Mouse (Mus musculus) CH12.LX (cell line): ENCODE data around the gene Gimap9. TPM values are rescaled to one million over a fixed set of nuclear protein-coding genes. Genes with fewer than 3 reads are reported as not detected.
A peak's percentile ranks its signal among the peaks of the same experiment; 100 is the strongest.

Experiments used
- DNase-seq: peaks from one replicate; pipeline ENCODE4 v3.0.0-alpha.2; 2013; ENCODE audit errors: extremely low read depth
- H3K27ac ChIP-seq: 2 replicates; pipeline ENCODE4 v1.5.1; 2012; ENCODE audit warnings: low read depth, mild to moderate bottlenecking, control low read depth, moderate library complexity; ENCODE audit not compliant: insufficient read depth
- H3K27me3 ChIP-seq: replicated peaks from 2 replicates; pipeline ENCODE3; 2012; ENCODE audit warnings: inconsistent platforms
- H3K36me3 ChIP-seq, 2 experiments: replicated peaks in 1 of 2; 2 replicates each; pipeline versions ENCODE3 to v1.6.1; 2012; ENCODE audit warnings: inconsistent platforms in 1 of 2, low read length in 1 of 2, mild to moderate bottlenecking in 1 of 2, mixed read lengths in 1 of 2, moderate library complexity in 1 of 2; ENCODE audit not compliant: control insufficient read depth in 1 of 2, insufficient read depth in 1 of 2
- H3K4me1 ChIP-seq, 2 experiments: 2 replicates each; pipeline ENCODE4 v1.6.1; 2012; ENCODE audit warnings: inconsistent platforms in 1 of 2, moderate library complexity in 1 of 2; ENCODE audit not compliant: insufficient read depth in 2 of 2, control insufficient read depth in 1 of 2
- H3K4me2 ChIP-seq: 2 replicates; pipeline ENCODE4 v1.6.1; 2012; ENCODE audit warnings: low read depth, mild to moderate bottlenecking, control low read depth; ENCODE audit not compliant: poor library complexity, insufficient read depth, severe bottlenecking
- H3K4me3 ChIP-seq, 3 experiments: fragments of 150-350 bp in 1 of 3; sonication (generic) in 1 of 3; replicated peaks in 1 of 3; 2 replicates each; pipeline versions ENCODE3 to v1.5.1; 2011 to 2012; ENCODE audit warnings: low read depth in 2 of 3, low read length in 2 of 3, mild to moderate bottlenecking in 2 of 3, moderate library complexity in 2 of 3, control low read depth in 1 of 3, improper control_type of control experiment in 1 of 3, inconsistent platforms in 1 of 3, mixed read lengths in 1 of 3; ENCODE audit not compliant: poor library complexity in 1 of 3
- H3K79me2 ChIP-seq: replicated peaks from 2 replicates; pipeline ENCODE4 v1.6.1; 2012; ENCODE audit warnings: mild to moderate bottlenecking, moderate library complexity; ENCODE audit not compliant: control insufficient read depth, poor library complexity, insufficient read depth, severe bottlenecking; ENCODE audit errors: extremely low read depth
- H3K9ac ChIP-seq: 2 replicates; pipeline ENCODE4 v1.6.1; 2012; ENCODE audit warnings: low read depth, mild to moderate bottlenecking, control low read depth, moderate library complexity; ENCODE audit not compliant: insufficient read depth
- H3K9me3 ChIP-seq: replicated peaks from 2 replicates; pipeline ENCODE3; 2012; ENCODE audit warnings: low read length, inconsistent platforms, mixed read lengths
- BHLHE40 ChIP-seq: IDR thresholded peaks from 2 replicates; pipeline ENCODE4 v1.6.1; 2011; ENCODE audit warnings: mild to moderate bottlenecking, low read depth, low read length, improper control_type of control experiment
- E2F4 ChIP-seq: IDR thresholded peaks from 2 replicates; pipeline ENCODE4 v1.6.1; 2011; ENCODE audit warnings: low read depth, low read length, improper control_type of control experiment; ENCODE audit not compliant: insufficient replicate concordance
- EP300 ChIP-seq: IDR thresholded peaks from 2 replicates; pipeline ENCODE4 v1.6.1; 2011; ENCODE audit warnings: low read length, improper control_type of control experiment
- ETS1 ChIP-seq: conservative IDR thresholded peaks from 2 replicates; pipeline ENCODE4 v1.6.1; 2012; ENCODE audit warnings: low read depth, mild to moderate bottlenecking, inconsistent platforms, low read length, improper control_type of control experiment, moderate library complexity
- GABPA ChIP-seq: IDR thresholded peaks from 2 replicates; pipeline ENCODE4 v1.6.1; 2012; ENCODE audit warnings: low read depth, low read length, improper control_type of control experiment, inconsistent platforms; ENCODE audit not compliant: insufficient replicate concordance
- HCFC1 ChIP-seq: IDR thresholded peaks from 2 replicates; pipeline ENCODE4 v1.6.1; 2012; ENCODE audit warnings: low read depth, mild to moderate bottlenecking, inconsistent platforms, low read length, improper control_type of control experiment
- JUN ChIP-seq: IDR thresholded peaks from 2 replicates; pipeline ENCODE4 v1.6.1; 2011; ENCODE audit warnings: low read depth, mild to moderate bottlenecking, low read length, improper control_type of control experiment, moderate library complexity; ENCODE audit not compliant: insufficient read depth
- JUND ChIP-seq: conservative IDR thresholded peaks from 2 replicates; pipeline ENCODE4 v1.6.1; 2011; ENCODE audit warnings: low read depth, low read length, improper control_type of control experiment
- MAFK ChIP-seq: IDR thresholded peaks from 2 replicates; pipeline ENCODE4 v1.6.1; 2011; ENCODE audit warnings: low read length, improper control_type of control experiment; ENCODE audit not compliant: insufficient replicate concordance
- MAX ChIP-seq: IDR thresholded peaks from 2 replicates; pipeline ENCODE4 v1.6.1; 2011; ENCODE audit warnings: low read length, improper control_type of control experiment
- MAZ ChIP-seq: IDR thresholded peaks from 2 replicates; pipeline ENCODE4 v1.6.1; 2012; ENCODE audit warnings: low read depth, mild to moderate bottlenecking, inconsistent platforms, low read length, improper control_type of control experiment, moderate library complexity
- MEF2A ChIP-seq: IDR thresholded peaks from 2 replicates; pipeline ENCODE4 v1.6.1; 2014; ENCODE audit warnings: low read depth, mild to moderate bottlenecking, inconsistent platforms, low read length, improper control_type of control experiment, borderline replicate concordance
- MXI1 ChIP-seq: IDR thresholded peaks from 2 replicates; pipeline ENCODE4 v1.6.1; 2011; ENCODE audit warnings: mild to moderate bottlenecking, low read depth, low read length, improper control_type of control experiment
- MYC ChIP-seq: IDR thresholded peaks from 2 replicates; pipeline ENCODE4 v1.6.1; 2011; ENCODE audit warnings: low read depth, mild to moderate bottlenecking, improper control_type of control experiment, low read length
- NELFE ChIP-seq: IDR thresholded peaks from 2 replicates; pipeline ENCODE4 v1.6.1; 2011; ENCODE audit warnings: low read depth, low read length, improper control_type of control experiment
- NRF1 ChIP-seq: IDR thresholded peaks from 2 replicates; pipeline ENCODE4 v1.6.1; 2014; ENCODE audit warnings: low read depth, mild to moderate bottlenecking, inconsistent platforms, low read length, improper control_type of control experiment, moderate library complexity
- POLR2A ChIP-seq: IDR thresholded peaks from 2 replicates; pipeline ENCODE4 v1.6.1; 2011; ENCODE audit warnings: low read depth, mild to moderate bottlenecking, improper control_type of control experiment, low read length
- POLR2AphosphoS2 ChIP-seq: IDR thresholded peaks from 2 replicates; pipeline ENCODE4 v1.6.1; 2011; ENCODE audit warnings: low read depth, low read length, improper control_type of control experiment
- RAD21 ChIP-seq: IDR thresholded peaks from 2 replicates; pipeline ENCODE4 v1.6.1; 2011; ENCODE audit warnings: low read depth, mild to moderate bottlenecking, low read length, improper control_type of control experiment, moderate library complexity
- SIN3A ChIP-seq: IDR thresholded peaks from 2 replicates; pipeline ENCODE4 v1.6.1; 2012; ENCODE audit warnings: low read length, improper control_type of control experiment, inconsistent platforms
- SMC3 ChIP-seq: IDR thresholded peaks from 2 replicates; pipeline ENCODE4 v1.6.1; 2011; ENCODE audit warnings: low read depth, low read length, improper control_type of control experiment
- TBP ChIP-seq: conservative IDR thresholded peaks from 2 replicates; pipeline ENCODE4 v1.6.1; 2011; ENCODE audit warnings: low read depth, low read length, improper control_type of control experiment
- TCF12 ChIP-seq: IDR thresholded peaks from 2 replicates; pipeline ENCODE4 v1.6.1; 2014; ENCODE audit warnings: low read depth, mild to moderate bottlenecking, inconsistent platforms, low read length, improper control_type of control experiment
- UBTF ChIP-seq: IDR thresholded peaks from 2 replicates; pipeline ENCODE4 v1.6.1; 2012; ENCODE audit warnings: low read depth, mild to moderate bottlenecking, inconsistent platforms, low read length, improper control_type of control experiment, moderate library complexity
- USF1 ChIP-seq: IDR thresholded peaks from 2 replicates; pipeline ENCODE4 v1.6.1; 2014; ENCODE audit warnings: low read depth, mild to moderate bottlenecking, inconsistent platforms, low read length, improper control_type of control experiment
- ZKSCAN1 ChIP-seq: IDR thresholded peaks from 2 replicates; pipeline ENCODE4 v1.6.1; 2012; ENCODE audit warnings: low read depth, inconsistent platforms, low read length, improper control_type of control experiment, borderline replicate concordance
- ZMIZ1 ChIP-seq: IDR thresholded peaks from 2 replicates; pipeline ENCODE4 v1.6.1; 2012; ENCODE audit warnings: low read depth, mild to moderate bottlenecking, inconsistent platforms, low read length, improper control_type of control experiment
- ZNF384 ChIP-seq: IDR thresholded peaks from 2 replicates; pipeline ENCODE4 v1.6.1; 2012; ENCODE audit warnings: low read depth, low read length, improper control_type of control experiment, inconsistent platforms
- dilution Hi-C: fragments of 300-500 bp; cut with MboI; formaldehyde crosslinking; loops from 2 replicates; pipeline ENCODE4 v1.14.3; 2020; ENCODE audit warnings: low sequenced_read_pairs; ENCODE audit not compliant: extremely low pct_unique_long_range_greater_than_20kb, extremely low pct_ligation_motif_present
- in situ Hi-C: fragments of 300-500 bp; cut with MboI; formaldehyde crosslinking; loops from 3 replicates; pipeline ENCODE4 v1.14.3; 2019; ENCODE audit warnings: low sequenced_read_pairs, low pct_ligation_motif_present, low pct_unique_long_range_greater_than_20kb, mixed read lengths
- polyA plus RNA-seq: library from polyadenylated mRNA; unstranded; fragments of >175 nt; gene quantifications from 2 replicates; pipeline ENCODE4 v1.2.1, GENCODE M21; 2012; ENCODE audit warnings: low read depth; ENCODE audit not compliant: insufficient read length
- total RNA-seq, 2 experiments: library from RNA; depleted of rRNA; stranded (reverse); fragments of 300-350 nt in 1 of 2; fragments of >200 nt in 1 of 2; gene quantifications; 2 replicates each; pipeline ENCODE4 v1.2.3; 2012 to 2014

Gene Gimap9
- total and polyA plus RNA-seq, 3 experiments: 31.0 to 75.1 (median 46.1) TPM

DNA sequence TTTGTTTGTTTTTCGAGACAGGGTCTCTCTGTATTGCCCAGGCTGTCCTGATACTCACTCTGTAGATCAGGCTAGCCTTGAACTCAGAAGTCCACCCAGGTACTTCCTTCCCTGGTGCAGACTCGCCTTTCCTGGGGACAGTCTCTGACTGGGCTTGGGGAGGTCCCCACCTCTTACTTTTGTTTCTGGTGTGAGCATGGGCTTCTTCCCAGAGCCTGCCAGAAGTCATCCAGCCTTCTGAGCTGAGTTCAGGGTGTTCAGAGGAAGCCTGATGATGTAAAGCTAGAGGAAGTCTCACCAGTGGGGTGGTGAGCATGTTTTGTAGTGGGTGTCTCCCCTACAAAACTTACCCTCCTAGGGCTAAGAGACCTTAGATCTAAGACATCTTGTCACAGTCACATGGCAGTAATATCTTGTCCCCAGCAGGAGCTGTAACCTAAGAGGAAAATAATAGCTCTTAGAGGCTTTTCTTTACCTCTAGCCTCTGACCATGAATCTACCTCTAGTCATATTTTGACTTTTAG, 6.4 kb upstream of the Gimap9 start:
- no peaks in the 10 kb centered on the region for H3K79me2 ChIP-seq
- H3K4me1 ChIP-seq: peaks cover 16 to 76% of the 10 kb centered on the region in 2 experiments
- peaks cover 0 to 7% of the 10 kb centered on the region in 2 experiments for H3K36me3 ChIP-seq
- no peak overlapping the region for H3K9ac ChIP-seq
- H3K27me3 ChIP-seq: no peaks in the 10 kb centered on the region
- dilution Hi-C loops (no loop called here), in situ Hi-C loops (no loop called here)
- no peak for TF ChIP-seq EP300
- no peak for TF ChIP-seq ZKSCAN1
- no peak for TF ChIP-seq ETS1
- TF ChIP-seq NRF1: no peak
- no peak for TF ChIP-seq GABPA
- TF ChIP-seq BHLHE40: no peak
- no peak for TF ChIP-seq POLR2A
- TF ChIP-seq MAFK: no peak
- TF ChIP-seq POLR2AphosphoS2: no peak
- no peak for TF ChIP-seq E2F4
- no peak for TF ChIP-seq TCF12
- TF ChIP-seq JUN: no peak
- no peak for TF ChIP-seq TBP
- no peak for TF ChIP-seq MAZ
- TF ChIP-seq JUND: no peak
- no peak for TF ChIP-seq USF1
- no peak for TF ChIP-seq ZMIZ1
- TF ChIP-seq SMC3: no peak
- TF ChIP-seq MEF2A: no peak
- no peak for TF ChIP-seq MAX
- no peak overlapping the region for H3K4me2 ChIP-seq
- DNase-seq: no peak
- no peak overlapping the region for H3K4me3 ChIP-seq
- peaks cover 4% of the 10 kb centered on the region for H3K9me3 ChIP-seq
- H3K27ac ChIP-seq: no peak overlapping the region

DNA sequence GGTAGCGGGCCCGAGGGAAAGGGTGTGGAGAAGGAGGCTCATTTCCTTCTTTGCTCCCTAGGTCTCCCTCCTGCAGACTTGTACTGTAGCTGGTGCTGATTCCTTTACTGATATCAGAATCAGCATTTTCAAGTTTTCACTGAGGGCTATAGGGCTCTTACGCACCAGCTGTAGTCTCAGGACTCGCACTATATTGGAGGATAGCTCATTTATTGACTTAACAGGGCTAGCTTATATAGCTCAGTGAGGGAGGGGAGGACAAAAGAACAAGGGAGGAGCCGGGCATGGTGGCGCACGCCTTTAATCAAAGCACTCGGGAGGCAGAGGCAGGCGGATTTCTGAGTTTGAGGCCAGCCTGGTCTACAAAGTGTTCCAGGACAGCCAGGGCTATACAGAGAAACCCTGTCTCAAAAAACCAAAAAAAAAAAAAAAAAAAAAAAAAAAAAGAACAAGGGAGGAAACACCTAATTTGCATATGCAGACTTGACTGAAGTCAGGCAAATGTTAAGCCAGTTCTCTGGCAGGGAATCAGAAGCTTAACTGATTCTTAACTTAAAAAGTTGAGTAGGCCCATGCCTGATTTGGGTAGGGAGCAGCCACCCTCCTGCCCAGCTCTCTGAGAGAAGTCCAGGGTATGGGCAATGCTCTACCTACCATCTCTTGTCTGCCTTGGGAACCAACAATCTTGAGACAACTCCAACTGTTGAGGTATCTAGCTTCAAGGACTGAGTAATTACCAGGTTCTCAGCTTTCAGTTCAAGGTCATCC, 1.5 kb upstream of the Gimap9 start:
- no peak for DNase-seq
- 0 out of 2 replicates have a peak, but pooled peaks have one; percentile 41 for TF ChIP-seq NELFE
- TF ChIP-seq POLR2A: peak; percentile 49
- peak; percentile 74; the same call in 1 of the 2 replicates for TF ChIP-seq TBP
- peak; percentile 11; the same call in 1 of the 2 replicates for TF ChIP-seq SIN3A
- TF ChIP-seq RAD21: no peak; the same call in 1 of the 2 replicates
- TF ChIP-seq MAZ: no peak
- peak; percentile 38; the same call in 1 of the 2 replicates for TF ChIP-seq ETS1
- no peak for TF ChIP-seq BHLHE40
- TF ChIP-seq MXI1: no peak
- TF ChIP-seq MYC: 0 out of 2 replicates have a peak, but pooled peaks have one; percentile 20
- TF ChIP-seq HCFC1: peak; percentile 36
- TF ChIP-seq E2F4: no peak
- no peak for TF ChIP-seq TCF12
- no peak for TF ChIP-seq UBTF
- TF ChIP-seq ZNF384: peak; percentile 97
- TF ChIP-seq, all 38 proteins: peak for 8
- in situ Hi-C loops: no loop called here
- H3K4me1 ChIP-seq: peaks cover 13 to 50% of the 10 kb centered on the region in 2 experiments
- dilution Hi-C loops: no loop called here
- H3K36me3 ChIP-seq: peaks cover 0 to 6% of the 10 kb centered on the region in 2 experiments
- peak overlapping the region; percentile 97 for H3K27ac ChIP-seq
- peak overlapping the region; percentile 78 for H3K9ac ChIP-seq
- peaks cover 20% of the 10 kb centered on the region for H3K79me2 ChIP-seq
- peak overlapping the region; percentile 66 for H3K4me2 ChIP-seq
- peak overlapping the region; percentile 20 to 34 (median 28) for H3K4me3 ChIP-seq
- no peaks in the 10 kb centered on the region for H3K27me3 ChIP-seq
- H3K9me3 ChIP-seq: peaks cover 4% of the 10 kb centered on the region
